Mouse (Mus musculus) lung, postnatal 0 days (tissue): ENCODE measurements around the gene Golga3.

Source experiments
- CTCF ChIP-seq: IDR thresholded peaks from 2 replicates; pipeline ENCODE4 v1.5.1; 2016; ENCODE audit warnings: antibody characterized with exemption, mild to moderate bottlenecking
- EP300 ChIP-seq: IDR thresholded peaks from 2 replicates; pipeline ENCODE4 v1.6.1; 2016; ENCODE audit warnings: antibody characterized with exemption, mild to moderate bottlenecking, control low read depth

DNA sequence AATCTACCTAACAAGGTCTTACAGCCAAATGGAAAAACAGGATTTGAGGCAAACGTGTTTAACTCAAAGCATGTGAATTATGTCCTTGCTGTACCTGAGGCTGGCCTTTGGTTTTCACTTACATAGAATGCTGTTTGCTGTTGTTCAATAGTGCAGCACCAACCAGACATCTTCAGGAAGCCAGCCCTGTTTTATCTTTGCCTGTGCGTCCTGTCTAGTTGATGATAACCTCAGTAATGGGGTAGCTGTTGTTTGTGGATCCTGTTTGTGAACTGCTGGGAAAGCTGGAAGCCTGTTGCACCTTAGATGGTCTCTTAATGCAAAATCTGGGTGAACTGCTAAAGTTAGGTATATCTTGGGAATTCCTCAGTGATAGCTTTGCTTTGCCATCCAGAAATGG, 2.1 kb downstream of the Golga3 start:
- TF ChIP-seq EP300: no peak
- no peak for TF ChIP-seq CTCF
